Mouse (Mus musculus) right cerebral cortex, adult 18-20 months (tissue): ENCODE data around the gene Opa3.

ENCODE experiments used
- DNase-seq: peaks from one replicate; pipeline ENCODE4 v3.0.0; 2022; ENCODE audit warnings: mixed read lengths

Opa3 gene

DNA sequence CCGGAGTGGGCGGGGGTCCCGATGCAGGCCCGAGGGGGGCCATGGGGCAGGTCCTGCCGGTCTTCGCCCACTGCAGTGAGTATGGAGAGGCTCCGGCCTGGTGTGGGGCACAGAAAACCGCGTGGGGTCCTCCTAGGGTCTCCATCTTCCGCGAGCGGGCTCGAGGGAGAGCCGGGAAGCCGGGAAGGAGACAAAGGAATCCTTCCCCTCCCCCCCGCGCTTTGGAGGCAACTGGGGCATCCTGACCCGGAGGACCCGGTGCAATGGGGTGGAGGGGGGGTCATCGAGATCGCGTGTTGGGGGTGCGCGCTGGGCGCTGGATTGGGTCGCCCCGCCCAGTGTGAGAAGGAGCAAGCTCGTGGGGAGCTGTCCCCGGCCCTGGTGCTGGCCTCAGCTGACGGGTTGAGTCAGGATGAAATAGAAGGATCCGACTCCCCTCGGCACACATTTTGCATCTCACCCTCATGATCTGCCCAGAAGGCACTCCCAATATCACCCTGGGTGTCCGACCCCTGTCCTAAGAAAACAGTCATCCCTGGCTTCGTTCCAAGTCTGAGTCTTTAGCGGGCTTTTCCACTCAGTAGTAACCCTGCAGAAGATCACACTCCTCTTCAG, 54.8 kb downstream of the Opa3 start:
- no peak for DNase-seq

DNA sequence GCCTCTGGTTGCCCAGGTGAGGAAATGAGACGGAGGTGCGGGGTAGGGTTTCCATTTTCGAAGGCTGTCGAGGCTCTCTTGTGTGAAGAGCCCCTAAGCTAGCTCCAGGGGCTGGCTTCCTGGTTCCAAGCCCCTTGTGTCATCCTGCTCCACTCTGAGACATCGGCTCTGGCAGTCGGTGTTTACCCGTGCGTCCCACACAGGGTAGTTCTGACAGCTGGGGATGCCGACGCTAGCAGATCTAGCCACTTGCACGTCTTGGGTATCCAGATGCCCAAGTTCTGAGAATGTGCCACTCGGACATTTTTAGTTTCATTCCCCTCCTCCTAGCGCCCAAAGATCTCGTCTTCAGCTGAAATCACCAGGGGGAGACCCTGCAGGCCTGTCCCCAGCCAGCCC, 55.3 kb downstream of the Opa3 start:
- DNase-seq, result peak; percentile 43

DNA sequence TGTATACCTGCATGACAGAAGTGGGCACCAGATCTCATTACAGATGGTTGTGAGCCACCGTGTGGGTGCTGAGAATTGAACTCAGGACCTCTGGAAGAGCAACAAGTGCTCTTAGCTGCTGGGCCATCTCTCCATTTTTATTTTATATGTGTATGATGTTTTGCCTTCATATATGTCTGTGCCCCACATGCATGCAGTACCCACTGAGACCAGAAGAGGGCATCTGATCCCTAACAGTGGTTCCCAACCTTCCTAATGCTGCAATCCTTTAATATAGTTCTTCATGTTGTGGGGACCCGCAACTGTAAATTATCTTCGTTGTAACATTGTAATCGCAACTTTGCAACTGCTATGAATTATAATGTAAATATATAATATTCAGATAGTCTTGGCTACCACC, 56.6 kb downstream of the Opa3 start:
- no peak for DNase-seq

DNA sequence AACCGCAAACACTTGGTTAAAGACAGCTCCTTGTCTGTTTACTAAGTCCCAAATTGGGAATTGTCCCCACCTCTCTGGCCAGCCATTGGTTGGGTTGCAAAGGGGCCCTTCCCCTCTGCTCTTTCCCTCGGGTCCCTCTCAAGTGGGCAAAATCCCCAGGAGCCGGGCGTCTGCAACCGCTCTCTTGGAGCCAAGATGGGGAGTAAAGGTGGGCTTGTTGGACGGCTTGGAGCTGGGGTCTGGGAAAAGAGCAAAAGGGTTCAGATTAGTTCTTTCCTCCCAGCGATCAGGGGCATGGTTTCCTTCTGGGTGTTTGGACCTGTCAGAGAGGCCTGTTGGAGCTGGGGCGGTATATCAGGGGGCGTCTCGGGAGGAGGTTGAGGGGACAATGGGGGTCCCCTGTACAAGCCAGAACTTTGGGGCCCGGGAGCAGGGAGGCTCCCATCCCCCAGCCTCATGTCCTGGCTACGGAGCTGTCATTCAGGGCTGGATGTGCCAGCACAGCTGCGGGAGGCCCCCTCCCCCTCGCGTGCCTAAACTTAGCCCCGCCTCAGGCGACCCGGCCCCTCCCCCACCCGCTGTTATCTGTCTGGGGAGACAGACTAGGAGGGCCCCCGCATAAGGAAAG, 62.9 kb downstream of the Opa3 start:
- DNase-seq, result no peak

DNA sequence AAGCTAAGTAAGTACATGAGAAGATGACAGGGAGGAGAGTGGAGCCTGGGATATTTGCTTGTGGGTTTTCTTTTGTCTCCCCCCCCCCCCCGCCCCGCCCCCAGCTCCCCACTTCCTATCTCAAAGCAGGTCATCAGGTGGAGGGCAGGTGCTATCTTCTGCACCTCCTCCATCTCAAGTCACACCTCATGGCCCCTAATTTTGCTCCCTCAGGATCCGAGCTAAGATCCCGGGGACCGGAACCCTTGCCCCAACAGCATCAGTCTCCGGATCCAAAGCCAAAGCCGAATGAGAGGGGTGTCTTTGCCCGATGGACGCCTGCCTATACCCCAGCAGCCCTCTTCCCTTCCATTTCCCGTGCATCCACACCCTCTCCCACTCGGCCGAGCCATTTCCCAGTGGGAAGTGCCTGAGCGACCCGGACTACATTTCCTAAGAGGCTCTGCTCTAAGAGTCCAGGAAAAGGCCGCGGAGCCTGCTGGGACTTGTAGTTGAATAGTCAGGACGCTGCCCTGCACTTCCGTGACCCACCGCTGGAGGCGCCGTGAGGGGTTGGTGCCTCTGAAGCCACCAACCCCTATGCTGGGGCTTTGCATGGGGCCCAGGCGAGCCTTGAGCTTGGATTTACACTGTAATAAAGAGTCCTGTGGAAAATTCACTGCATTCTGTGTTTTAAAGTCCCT, 67.5 kb downstream of the Opa3 start:
- peak; percentile 96 for DNase-seq

DNA sequence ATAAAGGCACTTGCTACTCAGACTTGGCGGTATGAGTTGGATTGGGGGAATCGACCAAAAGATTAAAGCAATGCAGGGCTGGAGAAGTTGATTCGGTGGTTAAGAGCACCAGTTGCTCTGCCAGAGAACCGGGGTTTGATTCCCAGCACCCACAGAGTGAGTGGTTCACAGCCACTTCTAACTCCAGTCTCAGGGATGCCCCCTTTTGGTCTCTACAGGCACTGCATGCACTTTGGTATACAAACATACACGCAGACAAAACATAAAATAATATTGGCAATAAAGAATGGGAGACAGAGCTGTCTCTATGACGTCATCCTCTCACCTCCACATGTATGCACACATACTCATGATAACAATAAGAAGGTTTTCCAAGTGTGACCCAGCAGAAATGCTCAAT, 68.9 kb downstream of the Opa3 start:
- no peak for DNase-seq

DNA sequence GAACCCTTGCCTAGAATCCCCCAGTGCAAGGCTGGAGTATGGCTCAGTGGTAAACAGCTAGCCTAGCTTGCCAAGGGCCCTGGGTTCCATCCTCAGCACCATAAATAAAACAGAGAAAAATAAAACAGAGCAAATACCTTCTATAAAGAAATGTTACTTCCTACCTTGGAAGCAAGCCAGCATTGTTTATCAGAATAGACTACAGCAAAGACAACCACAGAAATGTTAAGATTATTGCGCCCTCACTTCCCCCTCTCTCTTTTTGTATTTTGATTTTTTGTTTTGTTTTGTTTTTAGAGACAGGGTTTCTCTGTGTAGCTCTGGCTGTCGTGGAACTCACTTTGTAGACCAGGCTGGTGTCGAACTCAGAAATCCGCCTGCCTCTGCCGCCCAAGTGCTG, 69.7 kb downstream of the Opa3 start:
- DNase-seq, result no peak

DNA sequence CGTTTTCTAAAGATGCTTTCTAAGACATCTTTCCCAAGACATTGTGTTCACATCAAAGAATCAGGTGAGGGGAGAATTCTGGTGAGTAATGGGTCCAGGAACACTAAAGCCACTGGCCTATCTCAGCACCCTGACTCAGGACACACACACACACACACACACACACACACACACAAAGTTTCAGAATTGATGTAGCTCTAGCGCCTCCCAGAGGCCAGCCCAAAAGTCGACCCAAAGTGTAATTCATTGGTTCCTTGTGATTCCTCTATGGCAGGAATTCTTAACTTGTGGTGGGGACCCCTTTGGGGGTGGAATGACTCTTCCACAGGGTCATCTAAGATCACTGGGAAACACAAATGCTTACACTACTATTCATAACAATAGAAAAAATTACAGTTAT, 71.1 kb downstream of the Opa3 start:
- DNase-seq, result no peak

DNA sequence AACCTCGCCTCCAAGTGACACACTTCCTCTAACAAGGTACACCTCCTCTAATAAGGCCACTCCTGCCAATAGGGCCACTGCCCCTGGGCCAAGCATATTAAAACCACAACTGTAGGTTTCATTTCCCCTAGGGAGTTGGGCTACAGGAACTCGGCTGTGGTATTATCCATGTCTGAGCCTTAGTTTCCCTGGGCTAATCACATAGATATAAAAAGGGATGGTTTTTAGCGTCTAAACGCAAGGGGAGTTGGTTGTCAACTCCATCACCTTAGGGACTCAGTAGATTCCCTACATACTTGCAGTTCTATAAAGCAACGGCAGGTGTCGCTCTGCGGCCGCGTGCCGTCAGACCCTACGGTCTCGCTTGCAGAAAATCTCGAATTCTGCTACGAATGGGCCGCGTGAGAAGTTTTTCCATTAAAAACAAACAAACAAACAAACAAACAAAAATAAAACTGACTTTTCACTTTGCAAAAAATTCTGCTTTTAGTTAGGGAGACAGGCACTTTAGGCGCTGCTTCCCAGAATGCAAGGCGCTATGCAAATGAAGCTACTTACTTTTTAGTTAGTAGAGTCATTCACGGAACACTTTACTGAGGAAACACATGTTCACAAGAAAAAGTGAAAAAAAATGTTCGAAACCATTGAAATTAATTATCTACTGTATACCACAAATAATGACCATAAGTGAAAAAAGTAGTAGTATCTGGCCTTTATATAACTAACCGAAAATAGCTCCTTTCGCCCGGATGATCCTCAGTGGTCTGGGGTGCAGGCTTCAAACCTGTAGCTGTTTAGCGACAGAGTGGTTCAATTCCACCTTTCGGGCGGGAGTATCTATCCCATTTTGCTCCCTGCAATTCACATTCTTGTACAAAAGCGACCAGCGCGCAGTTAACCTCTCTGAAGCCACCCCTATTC, 72.6 kb downstream of the Opa3 start:
- peak; percentile 83 for DNase-seq

DNA sequence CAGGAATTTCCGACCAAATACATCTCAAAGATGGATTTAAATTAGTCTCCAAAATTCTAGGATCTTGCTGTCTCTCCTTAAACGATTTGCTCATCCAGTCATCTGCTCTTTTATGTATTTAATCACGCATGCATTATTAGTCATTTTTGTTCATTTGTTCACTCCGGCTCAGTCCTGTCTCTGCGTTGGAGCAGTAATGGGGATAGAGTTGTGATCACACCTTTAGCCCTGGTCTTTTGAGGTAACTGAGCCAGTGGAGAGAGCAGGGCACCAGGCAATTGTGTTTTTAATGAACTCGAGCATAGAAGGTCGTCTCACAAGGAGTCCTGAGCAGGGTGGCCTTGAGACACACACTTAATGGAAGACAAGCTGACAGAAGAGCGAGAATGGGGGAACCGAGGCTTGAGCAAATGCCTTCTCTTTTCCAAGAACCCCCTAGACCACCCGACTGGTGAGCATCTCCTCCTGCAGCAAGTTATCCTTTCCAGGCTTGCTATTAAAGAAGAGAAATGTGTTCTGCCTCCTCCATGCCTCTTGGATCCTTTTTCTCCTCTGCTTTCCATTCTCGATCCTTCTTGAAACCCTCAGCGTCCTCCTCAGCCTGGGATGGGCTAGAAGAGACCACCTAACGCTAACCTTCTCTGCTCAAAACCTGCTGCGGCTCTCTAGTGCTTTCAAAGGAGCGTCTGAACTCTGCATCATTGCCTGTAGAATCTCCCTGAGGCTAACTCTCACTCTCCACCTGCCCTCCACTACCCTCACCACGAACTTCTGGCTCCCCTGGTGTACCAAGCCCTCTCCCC, 73.5 kb downstream of the Opa3 start:
- DNase-seq, result no peak

DNA sequence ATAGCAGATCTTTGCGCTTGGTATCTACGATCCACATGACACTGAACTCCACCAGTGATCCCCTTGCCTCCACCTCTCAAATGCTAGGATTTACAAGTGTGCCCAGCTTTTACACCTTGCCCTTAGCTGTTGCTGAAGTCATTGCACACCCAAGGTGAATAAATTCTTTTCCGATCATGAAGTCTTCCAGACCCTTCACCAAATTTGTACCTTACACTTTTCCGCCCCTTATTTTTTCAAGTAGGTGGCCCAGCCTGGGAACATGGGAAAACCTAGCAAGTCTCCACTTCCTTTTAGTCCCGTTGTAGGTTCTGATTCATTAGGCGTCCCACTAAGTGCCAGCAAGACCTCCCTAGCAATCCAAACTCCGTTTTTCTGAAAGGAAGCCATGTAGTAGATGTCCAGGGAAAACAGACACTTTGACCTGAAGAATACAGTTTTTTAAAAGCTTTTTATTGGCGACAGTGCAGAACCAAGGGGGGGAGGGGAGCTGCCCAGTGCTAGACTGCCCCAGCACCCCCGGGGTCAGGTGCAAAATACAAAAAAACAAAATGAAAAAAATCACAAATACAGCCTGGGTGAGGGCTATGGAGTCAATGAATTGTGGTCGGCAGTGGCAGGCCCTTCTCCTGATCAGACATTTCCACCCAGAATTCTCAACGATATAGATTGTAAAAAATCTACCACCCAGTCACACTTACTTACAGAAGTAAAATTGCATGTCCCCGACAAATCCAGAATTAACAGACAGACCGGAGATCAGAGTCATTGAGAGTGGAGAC, 74.3 kb downstream of the Opa3 start:
- no peak for DNase-seq

DNA sequence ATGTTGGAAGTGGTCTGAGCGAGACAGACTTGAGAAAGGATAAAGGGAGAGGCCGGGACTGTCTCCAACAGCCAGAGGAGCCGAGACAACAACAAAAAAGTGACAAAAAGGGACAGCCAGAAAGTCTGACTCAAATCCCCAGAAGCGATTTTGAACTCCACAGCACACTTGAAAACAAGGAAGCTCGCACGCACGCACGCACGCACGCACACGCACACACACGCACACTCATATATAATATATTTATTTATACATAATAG, 74.8 kb downstream of the Opa3 start:
- DNase-seq, result no peak

DNA sequence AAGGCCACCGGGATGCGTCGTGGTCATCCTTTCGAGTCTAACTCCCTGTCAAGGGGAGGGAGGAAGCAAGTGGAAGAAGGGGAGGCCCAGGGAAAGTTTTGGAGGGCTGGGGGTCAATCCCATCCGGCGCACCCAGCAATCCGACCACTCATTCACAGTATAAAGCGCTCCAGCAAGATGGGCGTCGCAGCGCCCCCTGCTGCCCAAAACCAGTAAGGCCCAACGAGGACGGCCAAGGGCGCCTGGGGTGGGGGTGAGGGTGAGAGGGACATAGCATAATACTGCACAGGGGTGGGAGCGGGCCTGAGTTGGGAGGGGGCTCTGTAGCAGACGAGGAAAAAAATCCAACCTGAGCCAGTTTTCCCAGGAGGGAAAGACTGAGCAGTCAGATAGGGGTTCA, 75.6 kb downstream of the Opa3 start:
- peak; percentile 68 for DNase-seq

DNA sequence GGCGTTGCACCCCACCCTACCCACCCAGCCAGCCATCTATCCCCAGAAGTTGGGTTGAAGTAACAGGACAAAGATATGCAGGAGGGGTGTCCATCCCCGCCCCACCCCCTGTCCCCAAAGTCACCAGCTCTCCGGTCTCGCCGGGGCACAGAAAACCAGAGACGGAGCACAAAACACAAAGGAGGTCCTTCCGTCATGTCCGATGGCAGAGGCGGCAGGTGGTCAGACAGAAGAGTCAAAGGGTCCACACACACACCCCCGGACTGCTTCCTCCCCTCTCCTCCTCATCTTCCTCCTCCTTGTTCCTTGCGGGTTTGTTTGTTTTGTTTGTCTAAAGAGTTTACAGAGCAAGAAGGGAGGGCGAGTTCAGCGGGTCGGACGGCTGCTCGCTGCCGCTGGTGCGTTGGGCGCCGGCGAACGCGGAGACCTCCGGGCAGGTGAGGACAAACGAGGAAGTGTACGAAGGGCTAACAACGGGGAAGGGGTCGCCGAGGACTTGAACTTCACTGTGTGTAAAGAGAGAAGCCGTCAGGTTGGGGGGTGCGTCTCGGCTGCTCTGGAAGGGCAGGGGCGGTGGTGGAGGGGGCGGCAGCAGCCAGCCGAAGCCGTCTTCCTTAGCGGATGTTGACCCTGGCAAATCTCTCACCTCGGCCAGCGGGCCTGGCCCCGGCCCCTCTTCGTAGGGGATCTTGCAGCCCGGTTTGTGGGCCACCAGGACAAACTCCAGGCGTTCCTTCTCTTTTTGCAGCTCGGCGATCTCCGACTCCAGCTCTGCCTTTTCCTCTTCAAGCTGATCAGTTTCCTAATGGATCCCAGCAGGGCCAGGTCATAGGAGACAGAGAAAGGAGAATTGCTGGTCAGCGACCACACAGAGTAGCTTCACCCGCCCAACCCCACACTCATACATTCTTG, 76.6 kb downstream of the Opa3 start:
- DNase-seq, result no peak

DNA sequence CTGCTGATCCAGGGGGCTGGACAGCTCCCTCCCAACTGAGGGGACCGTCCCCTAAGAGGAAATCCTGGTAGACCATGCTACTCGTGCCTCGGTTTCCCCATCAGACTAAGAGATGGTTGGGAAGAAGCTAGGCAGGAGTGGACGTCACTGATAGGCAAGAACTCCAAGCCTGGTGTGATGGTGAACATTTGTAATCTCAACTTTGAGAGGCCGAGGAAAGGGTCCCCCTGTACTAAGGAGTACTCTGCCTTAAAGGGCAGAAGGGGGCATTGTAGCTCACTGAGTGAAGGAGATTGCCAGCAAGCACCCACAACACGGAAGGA, 77.2 kb downstream of the Opa3 start:
- DNase-seq, result no peak
